Comparison of ENCODE assay signal across 8 mouse cellular contexts in the genomic region with DNA sequence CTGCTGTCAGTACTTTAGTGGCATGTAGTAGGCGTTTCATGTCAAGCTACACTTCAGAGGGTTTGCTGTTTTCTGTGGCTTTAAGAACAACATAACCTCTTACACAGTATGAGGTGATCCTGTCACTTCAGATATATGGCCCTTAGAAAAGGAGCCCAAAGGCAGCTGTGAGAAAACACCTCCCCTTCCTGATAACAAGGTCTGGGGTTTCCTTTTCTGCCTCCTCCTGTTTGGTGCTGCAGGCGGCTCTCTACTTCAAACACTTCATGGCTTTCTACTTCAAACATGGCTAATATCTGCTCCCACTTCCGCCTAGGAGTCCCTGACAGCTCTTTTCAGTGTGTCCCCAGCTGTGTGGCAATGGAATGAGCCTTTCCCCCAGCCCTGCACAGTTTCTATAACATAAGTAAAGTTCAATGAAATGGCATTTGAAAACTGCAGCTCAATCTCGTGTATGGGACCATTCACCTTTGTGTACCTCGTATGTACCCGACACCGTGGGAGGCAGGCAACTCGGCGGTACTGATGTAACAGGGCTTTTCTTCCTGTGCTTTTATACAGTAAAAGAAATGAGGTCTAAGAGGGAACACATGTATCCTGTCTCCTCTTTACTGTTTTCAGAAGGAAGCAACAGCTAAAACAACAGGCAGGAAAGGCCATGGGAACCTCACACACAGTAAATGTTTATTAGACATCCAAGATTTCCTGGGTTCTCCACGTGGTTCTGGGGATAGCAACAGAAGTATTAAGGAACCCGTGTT. TPM values are rescaled to one million over a fixed set of nuclear protein-coding genes. Genes with fewer than 3 reads are reported as not detected.
DNase-seq lines count a peak whose midpoint lies in the region; ATAC-seq lines count a peak whose summit lies in the region.

No protein-coding gene starts in this region.

- H3K4me2 ChIP-seq in heart, embryonic 15.5 days, result peak overlapping the region; percentile 8; the same call in 1 of the 2 replicates
- peak overlapping the region; percentile 17; the same call in 1 of the 2 replicates for H3K4me2 ChIP-seq in limb, embryonic 12.5 days
- H3K4me2 ChIP-seq in neural tube, embryonic 15.5 days, result no peak overlapping the region

- no peaks in the 10 kb centered on the region for H3K9me3 ChIP-seq in heart, embryonic 15.5 days (replicated peaks)
- no peaks in the 10 kb centered on the region for H3K9me3 ChIP-seq in limb, embryonic 12.5 days
- H3K9me3 ChIP-seq in neural tube, embryonic 15.5 days (replicated peaks), result no peaks in the 10 kb centered on the region

- no peak overlapping the region for H3K9ac ChIP-seq in heart, embryonic 15.5 days
- no peak overlapping the region for H3K9ac ChIP-seq in limb, embryonic 12.5 days (replicated peaks)
- H3K9ac ChIP-seq in neural tube, embryonic 15.5 days (replicated peaks), result no peak overlapping the region

- peaks cover 25% of the 10 kb centered on the region for H3K4me1 ChIP-seq in heart, embryonic 15.5 days (replicated peaks)
- peaks cover 13% of the 10 kb centered on the region; the same call in 1 of the 2 replicates for H3K4me1 ChIP-seq in limb, embryonic 12.5 days (replicated peaks)
- peaks cover 12% of the 10 kb centered on the region; the same call in 1 of the 2 replicates for H3K4me1 ChIP-seq in neural tube, embryonic 15.5 days

- ATAC-seq in heart, embryonic 15.5 days (replicated peaks; ENCODE audit: insufficient number of reproducible peaks, insufficient read depth, low FRiP score, low read depth), result peak; percentile 64; the same call in 1 of the 2 replicates
- ATAC-seq in erythroblast, adult 5-6 weeks (replicated peaks; ENCODE audit: low FRiP score, poor library complexity, severe bottlenecking), result peak; percentile 59
- no peak for ATAC-seq in limb, embryonic 12.5 days (ENCODE audit: insufficient number of reproducible peaks, insufficient read depth, low FRiP score, low TSS enrichment, low read depth)
- no peak for ATAC-seq in neural tube, embryonic 15.5 days (ENCODE audit: low FRiP score)

- peak overlapping the region; percentile 52 for H3K27ac ChIP-seq in heart, embryonic 15.5 days
- H3K27ac ChIP-seq in limb, embryonic 12.5 days, result peak overlapping the region; percentile 32; the same call in 1 of the 2 replicates
- peak overlapping the region; percentile 43; the same call in 1 of the 2 replicates for H3K27ac ChIP-seq in neural tube, embryonic 15.5 days (replicated peaks)

- no peak overlapping the region for H3K4me3 ChIP-seq in heart, embryonic 15.5 days
- no peak overlapping the region for H3K4me3 ChIP-seq in limb, embryonic 12.5 days (replicated peaks)
- no peak overlapping the region for H3K4me3 ChIP-seq in neural tube, embryonic 15.5 days (replicated peaks)

- intact Hi-C loops in heart, postnatal 36 days (cut with DNase I), result loop anchor here (5.0 kb wide), 1 partner anchor 190 kb away; no protein-coding TSS in a partner anchor

- no peaks in the 10 kb centered on the region for H3K36me3 ChIP-seq in heart, embryonic 15.5 days
- no peaks in the 10 kb centered on the region for H3K36me3 ChIP-seq in limb, embryonic 12.5 days
- H3K36me3 ChIP-seq in neural tube, embryonic 15.5 days, result no peaks in the 10 kb centered on the region

- WGBS in heart, embryonic 15.5 days, result 27% methylated on average over 11 of the region's 11 CpGs
- 32% methylated on average over 11 of the region's 11 CpGs for WGBS in limb, embryonic 12.5 days
- WGBS in neural tube, embryonic 15.5 days, result 49% methylated on average over 11 of the region's 11 CpGs

- no peak for DNase-seq in heart, postnatal 36 days
- no peak for DNase-seq in B cell, adult 2 months
- DNase-seq in ovary, postnatal 10 days (ENCODE audit: low spot score), result no peak
- no peak for DNase-seq in layer of hippocampus, postnatal 36 days

- no peaks in the 10 kb centered on the region for H3K27me3 ChIP-seq in heart, embryonic 15.5 days
- H3K27me3 ChIP-seq in limb, embryonic 12.5 days, result no peaks in the 10 kb centered on the region
- no peaks in the 10 kb centered on the region for H3K27me3 ChIP-seq in neural tube, embryonic 15.5 days (replicated peaks)

RNA-seq across cellular contexts. Expression of a gene that starts 13.7 kb away (rescaled TPM):
- 3.9 and 6.8 TPM in 2 replicates for polyA plus RNA-seq in heart, embryonic 15.5 days (2015; fragmentation: Nextera tagmentation; extraction: Ambion mirVana)
- 10 to 100 TPM; 24.1 to 25.0 TPM for total RNA-seq in heart, postnatal 36 days (2021)
- total RNA-seq in erythroblast, adult 5-6 weeks (2015; ENCODE audit: low replicate concordance), result not detected in 2 replicates
- total RNA-seq in erythroblast, adult 5-6 weeks (2017; ENCODE audit: low replicate concordance), result not detected in 2 replicates
- 7.1 and 7.9 TPM in 2 replicates for polyA plus RNA-seq in limb, embryonic 12.5 days (2016; fragmentation: Nextera tagmentation; extraction: Ambion mirVana)
- 5.9 and 6.0 TPM in 2 replicates for polyA plus RNA-seq in neural tube, embryonic 15.5 days (2015; fragmentation: Nextera tagmentation; extraction: Ambion mirVana)
- total RNA-seq in layer of hippocampus, postnatal 36 days (2021), result 10 to 100 TPM; 15.5 to 22.0 TPM

Comparison
In these comparisons a context has a peak if more than half of its experiments do, and no peak if none do; other contexts are left out.
1. ATAC-seq: peak in heart, embryonic 15.5 days (single experiment) and erythroblast, adult 5-6 weeks (single experiment); none in limb, embryonic 12.5 days (single experiment) and neural tube, embryonic 15.5 days (single experiment).
2. RNA of a gene that starts 13.7 kb away (total RNA-seq): 24.1 to 25.0 TPM in heart, postnatal 36 days and 15.5 to 22.0 TPM in layer of hippocampus, postnatal 36 days; not detected in erythroblast, adult 5-6 weeks; every median in the first group is over 10 times any median in the second.
3. Peak in every context shown above with its lines, with median percentiles within 50 percentile points of each other: H3K27ac ChIP-seq.